Mouse (Mus musculus): ENCODE data around the gene Kctd21.

The Kctd21 gene

DNA sequence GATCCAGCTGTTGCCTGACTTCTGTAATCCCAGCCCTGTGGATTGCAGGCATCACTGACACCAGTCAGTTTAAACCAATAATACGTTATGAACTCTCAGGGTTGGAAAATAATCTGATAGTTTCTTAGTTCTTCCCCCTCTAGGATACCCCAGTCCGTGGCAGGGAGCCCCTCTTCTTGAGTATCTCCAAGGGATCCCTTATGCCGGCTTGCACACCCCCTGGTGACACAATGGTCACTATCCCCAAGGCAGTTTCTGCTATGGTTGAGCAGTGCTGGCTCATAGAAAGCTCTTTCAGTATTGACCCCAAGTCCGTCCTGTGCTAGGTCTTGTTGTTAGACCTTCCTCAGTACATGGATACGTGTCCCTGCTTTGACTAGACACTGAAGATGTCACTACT, 16.7 kb downstream of the Kctd21 start:
- no peak for DNase-seq (ENCODE audit: low spot score)

DNA sequence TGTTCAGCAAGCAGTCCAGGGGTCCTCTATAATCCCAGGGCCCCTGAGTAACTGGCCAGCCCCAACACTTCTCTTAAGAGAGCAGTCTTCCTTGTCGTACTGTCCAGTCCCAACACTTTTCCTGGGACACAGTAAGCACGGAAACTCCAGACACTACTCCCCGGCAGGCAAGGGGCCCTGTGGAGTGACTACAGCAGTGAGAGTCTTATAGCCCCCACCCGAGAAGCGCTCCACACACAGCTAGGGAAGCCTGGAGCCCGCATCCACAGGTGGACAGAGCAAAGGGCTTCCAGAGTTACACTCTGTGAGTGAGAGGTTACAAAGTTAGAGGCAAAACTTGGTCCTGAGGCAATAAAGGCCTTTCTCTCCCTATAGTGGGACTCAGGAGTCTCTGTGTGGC, 17.3 kb downstream of the Kctd21 start:
- no peak for DNase-seq (ENCODE audit: low spot score)

DNA sequence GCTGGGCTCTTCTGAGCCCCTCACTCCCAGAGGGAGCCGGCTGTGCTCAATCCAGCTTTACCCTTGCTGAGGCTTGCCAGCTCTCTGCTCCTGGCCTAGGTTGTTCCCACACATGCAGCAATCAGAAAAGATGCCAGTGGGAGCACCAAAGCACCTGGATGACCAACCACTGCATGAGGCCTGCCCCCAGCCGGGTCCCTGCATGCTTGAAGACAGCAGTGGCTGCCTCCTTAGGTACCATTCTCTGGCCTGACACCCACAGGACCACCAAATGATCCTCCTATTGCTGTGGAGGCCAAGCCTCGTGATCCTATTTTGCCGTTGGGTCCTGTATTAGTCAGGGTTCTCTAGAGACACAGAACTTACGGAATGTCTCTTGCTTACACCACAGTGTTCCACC, 18.8 kb downstream of the Kctd21 start:
- no peak for DNase-seq (ENCODE audit: low spot score)

DNA sequence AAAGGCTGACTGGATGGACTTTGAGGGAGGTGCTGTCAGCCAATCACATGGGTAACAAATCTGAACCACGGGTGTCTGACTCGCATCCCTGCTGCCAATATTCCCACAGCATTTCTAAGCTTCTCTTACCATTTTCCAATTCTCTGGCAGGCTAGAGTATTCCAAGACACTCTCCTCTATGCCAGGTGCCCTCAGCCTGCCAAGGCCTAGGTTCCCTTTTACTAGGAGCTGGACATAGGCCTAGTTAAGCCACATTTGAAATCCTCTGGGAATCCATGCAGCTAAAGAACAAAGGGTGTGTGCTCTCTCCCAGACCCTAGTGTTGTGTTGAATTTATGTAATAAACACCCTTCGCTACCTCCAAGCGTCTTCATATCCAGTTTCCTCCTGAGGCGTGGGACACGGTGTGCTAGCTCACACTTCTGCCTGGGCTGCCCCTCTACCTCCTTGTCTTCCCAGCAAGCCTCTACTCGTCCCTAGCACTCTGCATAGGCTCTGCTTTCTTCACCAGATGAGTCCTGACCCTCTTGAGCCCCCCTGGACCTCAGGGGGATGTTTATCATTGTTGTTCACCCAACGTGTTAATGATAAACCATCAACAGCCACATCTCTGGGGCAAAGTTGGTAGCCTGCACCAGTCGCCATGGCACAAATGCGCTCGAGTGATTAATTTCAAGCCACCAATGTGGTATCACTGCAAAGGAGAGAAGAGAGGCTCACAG, 19.8 kb downstream of the Kctd21 start:
- no peak for DNase-seq (ENCODE audit: low spot score)

DNA sequence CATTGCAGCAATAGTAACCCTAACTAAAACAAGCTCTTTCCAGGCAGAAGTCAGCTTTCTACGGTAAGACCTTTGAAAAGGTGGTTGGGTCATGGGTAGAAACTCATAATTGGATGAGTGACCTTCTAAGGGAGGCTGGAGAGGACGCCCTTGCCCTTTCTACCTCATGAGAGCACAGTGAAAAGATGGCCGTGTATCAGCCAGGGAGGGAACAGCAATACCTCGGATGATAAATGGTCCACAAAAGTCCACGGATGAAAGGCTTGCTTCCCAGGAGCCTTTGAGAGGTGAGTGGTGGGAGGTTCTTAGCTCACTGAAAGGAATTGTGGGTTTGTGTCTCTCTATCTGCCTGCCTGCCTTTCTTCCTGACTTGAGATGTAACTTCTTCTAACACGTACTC, 21.2 kb downstream of the Kctd21 start:
- no peak for DNase-seq (ENCODE audit: low spot score)

DNA sequence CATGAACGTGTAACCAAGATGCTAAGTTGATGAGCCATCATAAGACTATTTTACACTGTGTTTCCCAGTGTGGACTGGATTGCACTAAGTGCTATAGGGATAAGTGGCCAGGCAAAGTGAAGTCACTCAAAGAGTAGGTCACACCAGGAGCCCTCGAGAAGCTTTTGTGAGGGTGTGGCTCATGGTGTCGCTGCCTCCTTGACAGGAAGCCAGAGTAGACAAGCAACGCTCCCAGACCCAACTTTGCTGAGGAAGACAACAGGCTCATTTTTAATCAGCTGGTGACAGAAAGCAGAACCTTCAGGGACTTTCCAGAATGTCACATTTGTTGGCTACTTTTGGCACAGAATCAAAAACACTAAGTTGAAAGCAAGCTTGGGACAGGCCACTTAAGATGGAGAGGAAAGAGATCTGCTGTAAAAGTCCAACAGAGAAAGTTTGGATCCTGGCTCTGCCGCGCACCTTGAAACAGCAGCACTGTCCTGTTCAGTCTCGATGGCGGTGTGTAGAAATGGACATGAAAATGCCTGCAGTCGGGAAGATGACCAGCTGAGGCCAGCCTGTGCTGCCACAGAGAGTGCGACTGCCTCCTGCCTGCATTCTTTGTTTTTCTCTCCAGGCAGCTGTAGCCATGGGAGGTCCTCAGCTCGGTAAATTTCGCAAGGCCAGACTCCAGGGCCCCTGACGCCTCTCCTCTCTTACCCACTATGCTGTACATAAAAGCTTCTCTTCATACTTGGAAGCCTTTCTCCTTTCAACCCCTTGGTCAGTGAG, 23.1 kb downstream of the Kctd21 start:
- no peak for DNase-seq (ENCODE audit: low spot score)

DNA sequence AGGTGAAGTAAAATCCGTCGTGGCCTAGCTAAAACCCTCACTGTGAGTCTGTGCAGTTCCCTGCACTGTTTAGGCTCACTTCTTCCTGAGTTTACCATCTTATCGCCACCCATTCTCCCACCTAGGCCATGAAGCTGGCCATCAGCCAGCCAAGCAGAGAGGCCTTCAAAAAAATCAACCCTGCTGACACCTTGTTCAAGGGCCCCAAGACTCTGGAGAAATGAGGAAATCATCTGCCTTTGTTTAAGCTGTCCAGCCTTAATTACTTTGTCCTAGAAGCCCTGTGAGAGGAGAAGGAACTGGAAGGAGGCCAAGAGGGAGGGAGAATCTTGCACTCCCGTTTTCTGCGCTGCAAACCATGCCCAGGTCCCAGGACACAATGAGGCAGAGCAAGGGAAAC, 24.1 kb downstream of the Kctd21 start:
- DNase-seq (ENCODE audit: low spot score), result no peak

DNA sequence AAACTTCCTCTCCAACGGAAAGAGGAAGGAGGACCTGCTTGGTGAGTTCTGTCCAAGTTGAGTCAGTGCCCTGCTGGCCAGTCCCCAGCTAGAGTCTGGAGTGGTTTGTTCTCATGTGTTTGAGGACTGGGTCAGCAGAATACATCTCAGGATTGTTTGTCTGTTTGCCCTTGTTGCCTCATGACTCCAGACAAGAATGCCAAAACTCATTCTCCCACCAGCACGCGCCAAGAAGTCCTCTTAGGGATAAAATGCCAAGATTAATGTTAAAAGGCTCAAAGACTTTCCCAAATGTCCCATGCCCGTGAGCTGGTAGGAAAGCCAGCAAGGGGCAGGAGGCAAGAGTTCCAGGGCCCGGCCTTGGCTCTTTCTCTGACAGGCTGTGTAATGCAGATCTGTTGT, 24.7 kb downstream of the Kctd21 start:
- peak; percentile 50 for DNase-seq (ENCODE audit: low spot score)

DNA sequence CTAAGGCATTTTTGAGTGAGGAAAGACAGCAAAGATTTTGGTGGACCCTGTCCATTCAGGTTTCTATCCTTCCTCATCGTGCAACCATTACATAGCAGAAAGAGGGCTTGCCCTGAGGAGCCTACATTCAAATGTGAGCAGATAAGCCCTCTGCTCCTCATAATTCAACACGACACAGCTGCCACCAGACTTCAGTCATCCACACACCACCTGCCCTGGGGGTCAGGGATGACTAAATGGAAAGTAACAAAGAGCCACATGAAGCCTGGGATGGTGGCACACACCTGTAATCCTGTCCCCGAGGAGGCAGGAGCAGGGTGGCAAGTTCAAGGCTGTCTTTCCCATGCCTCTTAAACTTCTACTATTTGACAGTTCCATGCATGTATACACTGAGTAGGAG, 25.7 kb downstream of the Kctd21 start:
- DNase-seq (ENCODE audit: low spot score), result no peak

DNA sequence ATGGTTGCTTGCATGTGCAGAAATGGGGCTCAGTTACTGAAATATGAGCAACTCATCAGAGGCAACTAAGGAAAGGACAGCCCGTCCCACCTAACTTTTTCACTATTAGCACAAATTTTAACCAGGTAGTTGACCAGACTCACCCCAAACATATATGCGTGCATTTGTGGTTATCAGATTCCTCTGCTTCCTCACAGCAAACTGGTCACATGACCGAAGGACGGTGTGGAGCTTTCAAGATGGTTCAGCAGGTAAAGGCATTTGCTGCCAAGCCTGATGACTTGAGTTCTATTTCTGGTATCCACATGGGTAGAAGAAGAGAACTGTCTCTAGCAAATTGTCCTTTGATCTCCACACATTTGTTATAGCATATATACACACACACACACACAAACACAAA, 26.2 kb downstream of the Kctd21 start:
- no peak for DNase-seq (ENCODE audit: low spot score)

DNA sequence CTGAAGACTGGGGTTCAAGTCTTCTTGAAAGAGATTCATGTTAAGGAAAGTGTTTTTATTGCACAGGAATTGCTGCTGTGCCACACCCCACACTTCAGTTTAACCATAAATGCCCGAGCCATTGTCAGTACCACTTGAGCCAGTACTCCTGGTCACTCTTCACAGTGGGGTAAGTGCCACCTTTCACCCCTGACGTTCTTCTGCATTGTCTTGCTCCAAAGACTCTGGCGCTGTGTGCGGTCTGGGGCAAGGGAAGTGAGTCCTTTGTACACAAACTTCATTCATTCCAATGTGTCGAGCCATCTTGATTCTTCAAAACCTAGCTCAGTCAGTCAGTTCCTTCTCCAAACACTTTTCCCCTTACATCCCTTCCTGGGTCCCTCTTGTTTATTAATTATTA, 28.0 kb downstream of the Kctd21 start:
- DNase-seq (ENCODE audit: low spot score), result no peak

DNA sequence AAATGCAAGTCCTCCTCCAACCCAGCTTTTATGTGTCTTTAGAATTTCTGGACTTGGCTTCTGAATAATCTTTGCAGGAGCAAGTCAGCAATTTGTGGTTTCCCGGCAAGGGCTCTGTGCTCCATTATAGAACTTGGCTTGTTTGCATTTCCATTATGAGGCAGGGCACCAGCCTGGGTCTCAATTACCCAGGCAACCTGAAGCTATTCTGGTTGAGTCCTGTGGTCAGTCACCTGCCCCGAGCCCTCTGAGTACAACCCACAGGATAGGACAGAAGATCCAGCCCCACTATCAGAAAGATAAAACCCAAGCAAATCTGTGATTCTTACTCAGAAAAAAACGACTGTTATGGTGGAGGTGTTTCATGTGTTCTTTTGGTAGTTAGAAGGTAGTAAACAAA, 28.8 kb downstream of the Kctd21 start:
- no peak for DNase-seq (ENCODE audit: low spot score)

DNA sequence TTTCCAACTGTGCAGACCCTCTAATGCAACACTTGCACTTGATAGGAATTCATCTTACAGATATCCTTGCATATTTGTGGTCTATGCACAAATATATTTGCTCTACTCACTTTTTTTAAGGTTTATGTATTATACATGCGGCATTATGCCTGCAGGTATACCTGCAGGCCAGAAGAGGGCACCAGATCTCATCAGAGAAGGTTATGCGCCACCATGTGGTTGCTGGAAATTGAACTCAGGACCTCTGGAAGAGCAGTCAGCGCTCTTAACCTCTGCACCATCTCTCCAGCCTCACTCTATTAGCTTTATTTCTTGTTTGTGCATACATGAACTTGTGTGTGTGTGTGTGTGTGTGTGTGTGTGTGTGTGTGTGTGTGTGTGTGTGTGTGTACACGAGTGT, 29.3 kb downstream of the Kctd21 start:
- DNase-seq (ENCODE audit: low spot score), result no peak

DNA sequence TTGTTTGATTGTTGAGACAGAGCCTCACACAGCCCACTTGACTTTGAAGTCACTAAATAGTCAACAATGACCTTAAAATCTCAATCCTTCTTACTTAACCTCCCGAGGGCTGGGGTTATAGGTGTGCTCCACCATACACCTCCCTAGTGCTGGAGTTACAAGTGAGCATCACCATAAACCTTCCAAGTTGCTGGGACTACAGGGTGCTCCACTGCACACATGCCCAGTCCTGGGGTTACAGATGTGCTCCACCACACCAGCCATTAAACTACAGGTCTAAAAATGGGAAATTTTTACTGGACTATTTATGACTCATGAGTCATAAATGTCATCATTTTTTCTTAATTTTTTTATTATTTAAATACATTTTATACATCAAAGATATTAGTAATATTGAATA, 33.8 kb downstream of the Kctd21 start:
- no peak for DNase-seq (ENCODE audit: low spot score)

DNA sequence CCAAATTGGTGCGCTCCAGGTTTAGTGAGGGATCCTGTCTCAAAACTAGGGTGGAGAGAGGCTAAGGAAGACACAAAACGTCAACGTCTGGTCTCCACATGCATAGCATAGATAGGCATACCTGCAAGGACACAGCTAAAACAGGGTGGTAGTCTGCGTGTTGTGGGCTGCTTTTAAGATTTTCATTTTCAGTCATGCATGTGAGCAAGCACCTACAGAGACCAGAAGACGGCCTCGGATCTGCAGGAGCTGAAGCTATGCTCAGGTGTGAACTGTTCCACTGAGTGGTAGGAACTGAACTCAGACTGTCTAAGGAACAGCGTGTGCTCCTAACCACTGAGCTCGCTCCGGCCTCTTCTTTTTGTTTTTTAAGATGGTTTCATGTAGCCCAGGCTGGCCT, 43.0 kb downstream of the Kctd21 start:
- no peak for DNase-seq (ENCODE audit: low spot score)

DNA sequence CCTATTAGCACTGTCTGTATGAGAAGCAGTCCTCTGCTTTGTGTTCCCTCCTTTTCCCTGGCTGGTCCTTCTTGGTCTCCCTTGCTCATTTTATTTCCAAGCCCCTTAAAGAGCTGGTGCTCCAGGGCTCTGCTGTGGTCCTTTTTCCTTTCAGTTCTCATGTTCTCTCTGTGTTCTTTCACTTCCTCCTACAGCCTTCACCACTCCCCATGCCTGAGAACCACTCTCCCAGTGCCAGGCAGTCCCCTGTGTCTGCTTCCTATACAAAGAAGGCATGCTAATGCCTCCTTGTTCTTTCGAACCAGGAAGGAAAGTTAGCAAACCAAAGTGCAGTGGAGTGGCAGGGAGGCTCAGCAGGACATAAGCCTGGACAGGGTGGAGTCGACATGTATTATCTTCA, 43.8 kb downstream of the Kctd21 start:
- DNase-seq (ENCODE audit: low spot score), result no peak

DNA sequence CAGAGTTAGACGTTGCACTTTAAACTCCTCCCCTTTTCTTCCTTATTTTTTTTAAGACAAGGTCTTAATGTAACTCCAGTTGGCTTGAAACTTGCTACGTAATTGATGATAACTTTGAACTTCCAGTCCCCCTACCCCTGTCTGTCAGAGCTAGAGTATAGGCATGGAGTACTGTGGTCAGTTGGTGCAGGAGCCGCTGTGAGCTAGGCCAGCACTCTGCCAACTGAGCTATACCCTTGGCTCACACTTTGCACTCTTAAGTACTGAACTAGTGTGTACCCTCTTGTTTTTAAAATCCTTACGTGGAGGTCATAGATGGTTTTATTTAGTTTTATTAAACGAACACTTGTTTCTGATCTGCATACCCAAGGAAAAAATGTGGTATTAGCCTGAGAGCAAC, 47.2 kb downstream of the Kctd21 start:
- DNase-seq (ENCODE audit: low spot score), result no peak

DNA sequence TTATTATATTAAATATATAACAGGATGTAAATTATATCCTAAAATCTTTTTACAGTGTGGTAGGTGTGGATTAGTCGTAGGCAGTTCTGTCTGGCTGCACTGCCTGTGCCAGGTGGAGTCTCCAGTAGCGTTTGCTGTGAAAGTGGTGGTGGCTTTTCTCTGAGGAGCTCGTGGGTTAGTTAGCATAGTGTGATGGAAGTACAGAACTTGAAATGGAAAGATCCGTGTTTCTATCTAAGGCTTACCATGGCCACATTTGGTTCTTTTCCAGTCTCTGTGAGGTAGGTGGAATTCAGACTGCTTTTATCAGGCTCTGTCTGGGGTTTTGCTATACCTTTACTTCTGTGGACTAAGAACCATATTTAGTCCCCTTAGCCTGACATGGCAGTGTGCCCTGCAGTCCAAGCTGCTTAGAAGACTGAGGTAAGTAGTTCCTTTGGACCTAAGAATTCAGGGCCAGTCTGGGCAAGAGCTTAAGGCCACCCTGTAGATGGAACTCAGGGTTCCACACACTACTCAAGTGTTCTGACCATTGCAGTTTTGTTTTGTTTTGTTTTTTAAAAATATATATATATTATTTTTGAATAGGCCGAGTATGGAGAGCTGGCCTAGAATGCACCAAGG, 48.5 kb downstream of the Kctd21 start:
- no peak for DNase-seq (ENCODE audit: low spot score)

DNA sequence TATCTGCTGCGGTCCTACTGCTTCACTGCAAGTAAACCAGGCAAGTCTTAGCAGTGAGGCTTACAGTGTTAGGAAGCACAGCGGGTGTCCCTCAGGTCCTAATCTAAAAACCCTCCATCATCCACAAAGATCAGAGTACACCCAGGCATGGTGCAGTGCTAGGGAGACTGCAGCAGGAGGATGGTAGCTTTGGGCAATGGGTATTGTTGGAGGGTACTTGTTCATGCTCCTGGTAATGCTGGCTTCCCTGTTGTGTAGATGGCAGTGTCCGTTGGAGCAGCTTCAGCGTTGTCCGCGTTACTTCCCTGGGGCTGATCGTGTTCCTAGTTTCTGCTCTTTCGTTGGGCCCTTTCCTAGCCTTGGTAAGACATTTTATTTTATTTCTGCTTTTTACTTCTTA, 50.5 kb downstream of the Kctd21 start:
- DNase-seq (ENCODE audit: low spot score), result no peak

DNA sequence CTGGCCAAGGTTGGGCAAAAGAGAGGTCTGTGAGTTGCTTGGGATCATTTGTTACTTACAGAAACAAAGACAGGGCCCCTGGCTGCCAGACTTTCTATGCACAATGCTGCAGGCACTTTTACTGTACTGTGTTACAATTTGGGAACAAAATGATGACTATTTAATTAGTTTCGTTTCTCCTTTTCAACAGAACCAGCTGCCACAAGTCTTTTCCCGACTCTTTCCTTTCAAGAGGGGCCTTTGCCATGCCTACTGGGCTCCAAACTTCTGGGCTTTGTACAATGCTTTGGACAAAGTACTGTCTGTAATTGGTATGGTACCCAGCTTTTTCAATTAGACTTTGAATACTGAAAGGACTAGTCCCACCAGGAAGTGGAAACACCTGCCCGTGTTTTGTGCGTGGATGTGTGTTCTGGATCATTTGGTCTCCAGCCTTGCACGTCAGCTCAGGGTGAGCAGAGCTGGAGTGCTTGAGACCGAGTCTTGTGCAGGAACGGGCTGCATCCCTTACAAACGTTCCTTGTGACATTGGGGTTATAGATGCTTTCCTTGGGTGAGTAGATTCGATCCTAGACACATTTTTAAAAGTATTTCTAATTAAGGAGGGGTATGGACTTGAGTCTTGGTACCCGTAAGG, 51.5 kb downstream of the Kctd21 start:
- DNase-seq (ENCODE audit: low spot score), result no peak

DNA sequence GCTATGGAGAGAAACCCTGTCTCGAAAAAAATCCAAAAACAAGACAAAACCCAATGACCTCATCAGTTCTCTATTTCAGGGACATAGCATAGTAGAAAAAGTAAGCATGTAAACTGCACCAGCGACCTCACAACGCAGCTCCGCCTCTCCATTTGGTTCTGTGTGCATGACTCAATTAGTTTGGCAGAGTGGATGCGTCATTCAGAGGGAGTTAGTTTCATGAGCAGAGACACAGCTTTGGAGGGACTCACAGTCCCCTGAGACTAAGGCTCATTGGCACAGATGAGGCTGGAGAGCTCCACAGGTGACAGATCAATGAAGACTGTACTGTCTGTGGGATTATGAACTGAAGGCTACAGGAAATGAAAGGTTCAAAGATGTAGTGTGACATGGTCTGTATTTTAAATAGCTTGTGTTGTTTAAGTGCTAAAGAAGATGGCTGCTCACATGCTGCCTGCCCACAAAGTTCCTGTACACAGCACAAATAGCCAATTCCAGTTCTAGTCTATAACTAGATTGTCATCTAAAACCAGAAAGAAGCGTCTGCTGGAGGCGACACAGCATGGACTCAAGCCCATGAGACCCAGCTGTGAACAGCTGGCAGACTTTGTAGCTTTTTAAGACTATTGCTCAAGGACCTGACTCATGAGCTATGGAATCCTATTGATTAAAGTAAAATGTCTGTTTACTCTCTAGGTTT, 54.1 kb downstream of the Kctd21 start:
- no peak for DNase-seq (ENCODE audit: low spot score)

DNA sequence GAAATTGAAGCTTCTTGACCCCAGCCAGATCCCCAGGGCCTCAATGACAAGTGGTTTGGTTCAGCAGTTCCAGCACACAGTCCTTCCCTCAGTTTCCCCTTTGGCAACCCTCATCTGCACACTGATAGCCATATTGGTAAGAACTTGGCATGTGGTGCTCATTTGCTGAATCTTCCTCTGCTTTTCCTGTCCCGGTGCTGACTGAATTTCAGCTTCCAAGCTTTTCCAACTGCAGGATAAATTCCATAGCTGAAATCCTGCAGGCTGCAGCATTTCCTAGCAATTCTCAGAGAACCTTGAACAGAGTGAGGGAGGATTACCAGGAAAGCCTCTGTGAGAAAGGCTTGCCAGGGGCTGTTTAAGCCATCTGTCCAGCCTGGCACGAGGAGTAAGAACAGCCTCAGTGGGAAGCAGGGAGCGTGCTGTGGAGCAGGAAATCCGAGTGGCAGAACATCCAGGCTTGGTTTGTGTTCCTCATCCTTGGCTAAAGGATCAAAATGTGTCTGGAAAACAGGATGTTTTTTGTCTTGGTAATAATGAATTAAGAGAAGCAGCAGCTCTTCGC, 54.8 kb downstream of the Kctd21 start:
- no peak for DNase-seq (ENCODE audit: low spot score)

Measured in ovary, adult 18-20 months (tissue).